Mouse (Mus musculus) large intestine, adult 2 months (tissue): ENCODE results near the gene Cdon. TPM values are rescaled to one million over a fixed set of nuclear protein-coding genes. Genes with fewer than 3 reads are reported as not detected.

Experiments
- DNase-seq: peaks from one replicate; pipeline ENCODE4 v3.0.0-alpha.2; 2012; ENCODE audit warnings: low read depth, low spot score
- WGBS: fragments of 180-500 bp; shearing (Covaris S2); methylation state at CpG from one replicate; pipeline ENCODE4 v1.1.7; 2018; 5-methylcytosine and 5-hydroxymethylcytosine counted together
- polyA plus RNA-seq: library from polyadenylated mRNA; depleted of rRNA; stranded (reverse); fragments of >200 nt; gene quantifications from 2 replicates; pipeline ENCODE4 v1.2.3, GENCODE M21; 2012

Gene Cdon
- polyA plus RNA-seq, 1 experiment: 3.4 TPM

GRCm38 (mm10) chr9:35486616-35487015 lies 65.7 kb downstream of the Cdon start:
- no peak for DNase-seq
- 77% methylated on average over 13 of the region's 13 CpGs for WGBS

- WGBS: 90% methylated on average over 4 of the region's 4 CpGs
- no peak for DNase-seq
Measured at GRCm38 (mm10) chr9:35488496-35488895, 67.6 kb downstream of the Cdon start.

DNA sequence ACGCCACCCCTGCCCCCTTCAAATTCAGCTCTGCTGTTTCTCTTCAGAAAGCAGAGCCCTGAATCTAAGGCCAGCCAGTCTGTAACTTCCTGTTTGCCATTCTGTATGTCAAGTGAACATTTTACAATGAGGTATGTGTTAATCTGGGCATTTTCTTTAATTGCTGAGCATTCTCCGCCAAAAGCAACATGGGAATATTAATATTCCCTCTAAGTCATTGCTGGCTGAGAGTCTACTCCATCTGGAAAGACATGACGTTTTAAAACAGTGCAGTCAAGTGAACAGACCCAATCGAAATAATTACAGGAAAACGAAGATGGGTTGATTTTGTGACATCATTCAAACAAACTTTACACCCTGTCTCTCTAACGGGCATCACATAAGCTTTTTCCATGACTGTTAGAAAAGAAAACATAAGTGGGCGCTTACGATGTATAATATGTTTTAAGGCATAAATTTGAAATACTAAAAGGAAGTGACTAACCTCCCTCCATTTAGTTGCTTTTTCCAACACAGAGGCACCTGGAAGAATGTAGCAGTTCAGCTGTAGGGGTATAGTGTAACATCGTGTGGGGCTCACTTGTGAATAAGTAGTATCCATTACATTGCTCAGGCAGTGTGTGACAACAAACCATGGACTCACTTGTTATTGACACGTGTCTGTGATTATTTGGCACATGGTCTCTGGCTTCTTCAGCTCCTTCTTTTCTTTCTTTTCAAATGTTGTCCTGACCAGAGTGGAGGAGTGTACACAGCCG lies 70.4 kb downstream of the Cdon start:
- no peak for DNase-seq
- 85% methylated on average over 11 of the region's 11 CpGs for WGBS

- peak; percentile 18 for DNase-seq
- 39% methylated on average over 7 of the region's 7 CpGs for WGBS
Measured at GRCm38 (mm10) chr9:35493033-35493732, 72.3 kb downstream of the Cdon start.

- WGBS: 21% methylated on average over 4 of the region's 4 CpGs
- DNase-seq: no peak
Measured at GRCm38 (mm10) chr9:35493733-35494092, 72.8 kb downstream of the Cdon start.

DNA sequence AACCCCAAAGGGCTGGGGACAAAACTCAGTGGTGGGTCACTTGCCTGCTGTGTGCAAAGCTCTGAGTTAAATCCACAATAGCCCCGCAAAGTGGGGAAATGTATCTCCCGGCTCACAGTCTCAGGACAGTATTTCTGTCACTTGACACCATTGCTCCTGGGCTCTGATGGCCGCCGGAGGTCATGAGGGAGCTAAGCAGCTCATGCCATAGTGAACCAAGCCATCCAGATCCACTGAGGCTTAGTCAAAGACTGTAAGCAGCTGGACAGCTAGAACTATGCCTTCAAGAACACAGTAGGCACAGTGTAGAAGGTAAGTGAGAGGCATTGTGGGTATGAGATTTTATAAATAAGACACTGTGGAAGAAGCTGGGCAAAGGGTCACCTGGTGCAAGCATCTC lies 74.0 kb downstream of the Cdon start:
- 79% methylated on average over 4 of the region's 4 CpGs for WGBS
- no peak for DNase-seq

- 78% methylated on average over 3 of the region's 3 CpGs for WGBS
- DNase-seq: no peak
Measured at GRCm38 (mm10) chr9:35495471-35495870, 74.5 kb downstream of the Cdon start.

DNA sequence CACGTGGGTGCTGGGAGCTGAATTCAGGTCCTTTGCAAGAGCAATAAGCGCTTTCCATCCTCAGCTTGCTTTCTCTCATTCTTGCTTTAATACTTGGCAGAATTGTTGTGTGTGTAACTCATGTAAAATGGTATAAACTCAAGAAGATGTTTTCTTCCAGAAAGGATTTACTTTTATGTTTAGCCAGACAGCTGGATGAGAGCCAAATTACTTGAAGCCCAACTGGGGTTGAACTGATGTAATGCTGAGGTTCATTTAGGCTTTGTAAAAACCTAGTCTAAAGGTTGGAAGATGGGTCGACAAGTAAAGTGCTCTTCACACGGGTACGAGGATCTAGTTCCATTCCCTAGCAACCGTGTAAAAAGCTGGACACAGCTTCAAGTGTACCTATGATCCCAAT lies 79.0 kb downstream of the Cdon start:
- 82% methylated on average over 6 of the region's 6 CpGs for WGBS
- DNase-seq: no peak

DNA sequence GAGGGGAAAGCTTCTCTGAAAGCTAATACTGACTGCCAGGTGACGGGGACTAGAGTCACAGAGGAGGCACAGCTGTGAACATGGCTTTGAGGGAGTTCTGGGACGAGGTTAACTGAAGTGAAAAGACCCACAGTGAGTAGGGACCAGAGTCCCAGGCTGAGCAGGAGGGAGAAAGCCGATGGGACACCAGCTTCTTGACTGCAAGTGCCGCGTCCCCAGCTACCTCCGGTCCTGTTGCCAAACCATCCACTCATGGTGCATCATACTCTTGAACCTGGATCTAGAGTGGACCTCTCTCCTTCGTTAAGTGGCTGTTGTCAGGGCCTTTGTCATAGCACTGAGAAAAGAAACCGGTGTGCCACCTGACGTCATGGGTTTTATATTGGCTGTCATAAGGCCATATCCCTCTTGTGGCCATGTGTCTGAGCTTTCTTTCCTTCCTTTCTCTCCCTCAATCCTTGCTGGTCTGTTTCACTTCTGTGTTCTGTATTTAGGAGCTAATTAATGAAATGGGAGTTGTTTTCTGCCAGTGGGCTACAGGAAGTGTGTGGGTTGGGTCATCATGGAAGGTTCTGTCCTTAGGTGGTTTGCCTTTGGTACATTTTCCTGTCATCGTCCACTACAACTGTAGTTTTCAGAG lies 81.6 kb downstream of the Cdon start:
- no peak for DNase-seq
- 90% methylated on average over 10 of the region's 10 CpGs for WGBS

DNA sequence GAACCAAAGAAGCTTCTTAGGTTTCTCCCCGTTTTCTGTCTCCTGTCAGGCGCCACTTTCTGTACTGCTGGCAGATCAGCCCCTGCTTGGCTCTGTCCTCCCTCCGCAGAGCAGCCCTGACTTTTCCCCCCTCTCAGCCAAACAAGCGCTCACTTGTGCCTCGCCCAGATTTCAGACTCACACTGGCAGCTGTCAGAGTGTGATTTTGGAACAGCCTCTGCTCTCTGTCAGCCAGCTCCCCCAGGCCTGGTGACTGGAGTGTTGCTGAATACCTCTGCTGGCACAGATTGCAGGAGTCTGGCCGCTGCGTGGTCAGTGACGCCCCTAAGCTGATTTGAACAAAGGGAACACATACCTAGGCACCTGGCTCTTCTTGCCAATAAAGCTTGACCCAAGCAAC lies 87.3 kb downstream of the Cdon start:
- WGBS: 42% methylated on average over 8 of the region's 8 CpGs
- DNase-seq: no peak

DNA sequence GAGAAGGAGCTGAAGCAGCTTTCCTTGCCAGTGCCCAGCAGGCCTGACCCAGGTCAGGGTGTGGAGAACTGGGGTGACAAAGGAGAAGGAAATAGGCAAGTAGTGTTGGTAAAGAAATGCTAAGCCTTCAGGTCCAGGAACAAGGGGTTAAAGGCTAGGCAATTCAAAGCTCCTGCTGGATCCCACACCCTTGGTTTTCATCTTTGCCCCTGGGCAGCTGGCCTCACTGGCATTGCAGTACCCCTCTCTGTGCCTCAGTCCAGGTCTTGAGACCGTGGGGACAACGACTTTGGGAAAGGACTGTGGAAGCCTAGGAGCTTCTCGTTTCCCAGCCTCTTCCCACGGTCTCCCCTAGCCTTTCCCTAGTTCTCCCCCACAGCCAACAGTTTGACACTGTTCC lies 93.0 kb downstream of the Cdon start:
- DNase-seq: no peak
- 88% methylated on average over 4 of the region's 4 CpGs for WGBS

GRCm38 (mm10) chr9:35516182-35516581 lies 95.3 kb downstream of the Cdon start:
- 82% methylated on average over 5 of the region's 5 CpGs for WGBS

DNA sequence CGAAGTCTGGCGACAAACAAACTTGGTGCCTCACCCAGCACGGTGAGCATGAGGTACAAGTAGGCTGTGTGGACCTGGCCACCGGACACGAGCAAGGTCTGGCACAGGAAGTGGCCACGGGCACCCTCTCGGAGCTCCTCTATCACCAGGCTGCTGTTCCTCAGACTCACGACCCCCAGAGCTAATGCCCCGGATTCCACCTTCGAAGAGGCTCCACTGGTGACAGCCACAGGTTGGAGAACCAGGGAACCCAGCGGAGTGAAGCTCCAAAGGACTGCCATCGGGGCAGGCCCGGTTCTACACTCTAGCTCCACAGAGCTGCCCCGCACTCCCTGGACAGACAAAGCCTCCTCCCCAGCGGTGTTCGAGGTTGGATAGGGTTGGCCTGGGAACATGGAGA lies 95.8 kb downstream of the Cdon start:
- DNase-seq: no peak
- 92% methylated on average over 16 of the region's 16 CpGs for WGBS

More at GRCm38 (mm10) chr9:35516182-35516581, 95.3 kb downstream of the Cdon start:
- no peak for DNase-seq

DNA sequence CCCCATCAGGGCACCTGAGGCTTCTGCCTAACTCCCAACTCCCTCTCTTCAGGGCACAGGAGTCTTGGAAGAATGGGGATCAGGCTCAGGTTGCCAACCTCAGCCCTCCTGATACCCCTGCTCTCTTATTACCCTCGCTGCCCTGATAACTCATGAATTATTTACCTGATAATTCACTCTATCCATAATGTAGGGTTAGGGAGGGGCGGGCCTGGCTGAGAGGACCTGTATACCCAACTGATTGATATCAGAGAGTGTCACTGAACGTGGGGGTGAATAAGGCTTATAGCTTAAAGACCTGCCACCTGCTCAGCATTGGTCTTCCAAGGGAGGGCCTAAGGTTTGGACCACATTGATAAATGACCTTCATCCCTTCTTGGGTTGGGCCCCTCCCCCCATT lies 97.2 kb downstream of the Cdon start, which contains the start of gene Gm1113:
Gene Gm1113 (minus strand): TSS at position 101 of the 400 bp plus-strand sequence.
- no peak for DNase-seq
- 81% methylated on average over 3 of the region's 3 CpGs for WGBS

DNA sequence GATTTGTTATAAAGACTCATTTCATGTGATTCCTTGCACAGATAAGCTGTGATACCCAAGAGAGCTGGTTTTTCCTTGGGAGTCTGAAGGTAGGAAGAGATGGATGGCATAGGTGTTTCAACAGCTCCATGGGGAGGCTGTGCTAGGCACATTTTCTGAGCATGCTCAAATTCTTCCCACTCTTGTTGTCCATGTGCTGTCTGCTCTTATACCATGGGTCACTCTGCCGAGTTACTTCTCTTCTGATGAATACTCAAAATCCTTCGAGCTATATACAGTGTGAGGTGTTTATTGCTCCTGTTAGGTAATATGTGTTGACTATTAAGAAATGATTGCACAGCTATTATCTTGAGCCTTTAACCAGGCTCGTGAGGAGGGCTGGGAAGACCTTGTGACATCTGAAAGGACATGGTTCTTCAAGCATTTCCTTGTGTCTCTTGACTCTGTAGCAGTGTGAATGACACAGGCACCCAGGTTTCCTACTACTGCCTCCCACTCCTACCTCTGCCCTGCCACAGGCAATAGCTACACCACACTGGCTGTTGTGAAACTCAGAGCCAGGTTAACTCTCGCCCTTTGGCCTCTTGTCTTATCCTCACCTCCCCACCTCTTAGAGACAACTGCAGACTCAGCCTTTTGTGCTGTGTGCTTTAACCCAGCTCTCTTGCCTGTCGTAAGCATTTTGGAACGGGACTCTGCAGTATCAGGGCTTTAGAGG lies 99.9 kb downstream of the Cdon start:
- 51% methylated on average over 6 of the region's 6 CpGs for WGBS

GRCm38 (mm10) chr9:35522241-35522640 lies 101.3 kb downstream of the Cdon start:
- 57% methylated on average over 2 of the region's 2 CpGs for WGBS
- DNase-seq: no peak

More for the DNA sequence above, 99.9 kb downstream of the Cdon start:
- DNase-seq: no peak

- WGBS: 65% methylated on average over 1 of the region's 1 CpGs
- no peak for DNase-seq
Measured at GRCm38 (mm10) chr9:35522821-35523515, 102.0 kb downstream of the Cdon start.

- no peak for DNase-seq
- 32% methylated on average over 5 of the region's 5 CpGs for WGBS
Measured at GRCm38 (mm10) chr9:35523541-35523940, 102.6 kb downstream of the Cdon start.

GRCm38 (mm10) chr9:35523941-35524411 lies 103.0 kb downstream of the Cdon start:
- 25% methylated on average over 7 of the region's 7 CpGs for WGBS
- peak; percentile 70 for DNase-seq
